Mouse (Mus musculus) heart, adult 2 months (tissue): ENCODE measurements around the gene Chkb.

ENCODE experiments used
- CTCF ChIP-seq: fragments of 200-600 bp; IDR thresholded peaks from 2 replicates; pipeline ENCODE4 v1.8.1; 2022; ENCODE audit warnings: antibody characterized with exemption, mild to moderate bottlenecking, moderate library complexity
- POLR2A ChIP-seq: fragments of 200-500 bp; IDR thresholded peaks from 2 replicates; pipeline ENCODE4 v1.6.1; 2011; ENCODE audit warnings: mild to moderate bottlenecking, low read depth, low read length, control low read depth; ENCODE audit not compliant: insufficient read depth

- TF ChIP-seq CTCF: no peak
- no peak for TF ChIP-seq POLR2A
These were observed 31.6 kb downstream of the Chkb start for GRCm38 (mm10) chr15:89398146-89398545.
